Mouse (Mus musculus) kidney, embryonic 14.5 days (tissue): ENCODE data around the gene Phox2a. TPM values are rescaled to one million over a fixed set of nuclear protein-coding genes. Genes with fewer than 3 reads are reported as not detected.
A peak's percentile ranks its signal among the peaks of the same experiment; 100 is the strongest.

ENCODE experiments used
- ATAC-seq: fragments of 200-750 bp; cut with Nextera tagmentation; 2 replicates; pipeline ENCODE4 v1.8.0; 2017; ENCODE audit warnings: moderate number of reproducible peaks, mild to moderate bottlenecking, moderate TSS enrichment, moderate library complexity; ENCODE audit not compliant: low FRiP score, low TSS enrichment
- H3K27ac ChIP-seq: fragments of 300-500 bp; sonication (generic); 2 replicates; pipeline ENCODE4 v1.5.1; 2014; ENCODE audit warnings: low read depth, mild to moderate bottlenecking, low read length, moderate library complexity, mixed read lengths
- H3K27me3 ChIP-seq: fragments of 300-500 bp; sonication (generic); 2 replicates; pipeline ENCODE4 v1.6.1; 2014; ENCODE audit warnings: mild to moderate bottlenecking, low read length; ENCODE audit not compliant: control insufficient read depth, insufficient read depth
- H3K36me3 ChIP-seq: fragments of 300-500 bp; sonication (generic); 2 replicates; pipeline ENCODE4 v1.6.1; 2014; ENCODE audit warnings: low read length, mixed read lengths; ENCODE audit not compliant: control insufficient read depth, insufficient read depth
- H3K4me1 ChIP-seq: fragments of 300-500 bp; sonication (generic); 2 replicates; pipeline ENCODE4 v1.6.1; 2014; ENCODE audit warnings: low read length, mixed read lengths; ENCODE audit not compliant: control insufficient read depth, insufficient read depth
- H3K4me2 ChIP-seq: fragments of 300-500 bp; sonication (generic); replicated peaks from 2 replicates; pipeline ENCODE4 v1.6.1; 2014; ENCODE audit warnings: low read depth, mild to moderate bottlenecking, low read length
- H3K4me3 ChIP-seq: fragments of 300-500 bp; sonication (generic); 2 replicates; pipeline ENCODE4 v1.5.1; 2014; ENCODE audit warnings: mild to moderate bottlenecking, low read length
- H3K9ac ChIP-seq: fragments of 300-500 bp; sonication (generic); 2 replicates; pipeline ENCODE4 v1.6.1; 2014; ENCODE audit warnings: low read depth, mild to moderate bottlenecking, low read length, moderate library complexity
- H3K9me3 ChIP-seq: fragments of 300-500 bp; sonication (generic); 2 replicates; pipeline ENCODE4 v1.6.1; 2016; ENCODE audit warnings: low read length; ENCODE audit not compliant: control insufficient read depth
- WGBS: fragments of 180-500 bp; shearing (Covaris S2); extraction: QIAGEN DNeasy Blood & Tissue Kit; methylation state at CpG from one replicate; pipeline ENCODE4 v1.1.7; 2014; 5-methylcytosine and 5-hydroxymethylcytosine counted together
- polyA plus RNA-seq: library from polyadenylated mRNA; unstranded; fragments of >200 nt; fragmentation: Nextera tagmentation; extraction: Ambion mirVana; gene quantifications from 2 replicates; pipeline ENCODE4 v1.2.1, GENCODE M21; 2014

The Phox2a gene
- polyA plus RNA-seq, 1 experiment from 2014 or later, result not detected

- H3K4me3 ChIP-seq, result no peak overlapping the region
- peak overlapping the region; percentile 12; the same call in 1 of the 2 replicates for H3K4me2 ChIP-seq
- 76% methylated on average over 7 of the region's 7 CpGs for WGBS
- no peaks in the 10 kb centered on the region for H3K9me3 ChIP-seq
- H3K9ac ChIP-seq, result no peak overlapping the region
- H3K4me1 ChIP-seq, result peaks cover 5% of the 10 kb centered on the region; the same call in 1 of the 2 replicates
- ATAC-seq, result no peak
- peak overlapping the region; percentile 24; the same call in 1 of the 2 replicates for H3K27ac ChIP-seq
- no peaks in the 10 kb centered on the region for H3K27me3 ChIP-seq
- no peaks in the 10 kb centered on the region for H3K36me3 ChIP-seq
Observed at GRCm38 (mm10) chr7:101869163-101869500, 51.0 kb downstream of the Phox2a start.

DNA sequence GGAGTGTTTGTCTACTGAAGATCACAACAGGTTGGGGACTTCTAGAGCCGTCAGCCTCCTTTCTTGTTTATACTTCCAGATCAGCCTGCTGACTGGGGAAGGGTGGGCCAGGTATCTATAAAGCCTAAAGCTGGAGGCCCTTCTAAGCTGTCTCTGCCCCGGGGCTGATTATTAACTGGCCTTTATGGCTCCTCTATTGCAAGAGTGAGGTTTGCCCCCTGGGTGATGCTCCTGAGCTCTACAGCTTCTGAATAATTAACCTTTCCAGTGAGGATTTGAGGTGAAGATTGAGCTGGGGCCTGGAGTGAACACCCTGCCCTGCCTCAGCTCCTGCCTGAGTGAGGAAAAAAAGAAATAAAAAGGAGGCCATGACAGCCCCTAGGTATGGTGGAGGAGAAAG is 52.5 kb downstream of the Phox2a start, which contains the start of gene Folr1:
Gene Folr1, minus strand, starts transcription at position 160 of the 400 bp plus-strand sequence.
- Histone ChIP-seq H3K9me3 (no peaks in the 10 kb centered on the region), H3K9ac (peak within 1 kb of the TSS; percentile 18; the same call in 1 of the 2 replicates), H3K4me3 (peak within 1 kb of the TSS; percentile 12; the same call in 1 of the 2 replicates), H3K4me1 (peaks cover 5% of the 10 kb centered on the region; the same call in 1 of the 2 replicates), H3K36me3 (no peaks in the 10 kb centered on the region), H3K4me2 (peak within 1 kb of the TSS; percentile 15; the same call in 1 of the 2 replicates), H3K27me3 (no peaks in the 10 kb centered on the region), H3K27ac (peak within 1 kb of the TSS; percentile 37; the same call in 1 of the 2 replicates)
- WGBS, result 29% methylated on average over 2 of the region's 2 CpGs
- 0 out of 2 replicates have a peak, but pooled peaks have one; percentile 34 for ATAC-seq

DNA sequence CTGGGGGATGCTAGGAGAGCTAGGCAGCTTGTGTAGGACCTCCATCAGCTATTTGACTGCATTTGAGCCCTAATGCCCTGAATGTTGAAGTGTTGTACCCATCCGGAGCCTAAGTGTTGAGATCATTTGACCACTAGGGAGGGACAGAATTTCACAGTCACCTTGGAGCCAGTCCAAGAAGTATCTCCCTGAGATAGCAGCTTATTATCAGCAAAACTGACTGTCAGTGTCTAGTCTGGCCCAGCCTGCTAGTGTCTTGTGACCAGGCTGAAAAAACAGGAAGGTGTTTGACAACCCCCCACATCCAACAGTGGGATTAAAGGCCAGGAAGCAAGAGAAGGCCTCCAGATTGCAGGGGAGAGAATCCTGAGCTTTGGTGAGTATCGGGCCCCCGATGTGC is 53.2 kb downstream of the Phox2a start:
- Histone ChIP-seq H3K27me3 (no peaks in the 10 kb centered on the region), H3K4me3 (no peak overlapping the region), H3K9me3 (no peaks in the 10 kb centered on the region), H3K4me2 (no peak overlapping the region), H3K36me3 (no peaks in the 10 kb centered on the region), H3K27ac (peak overlapping the region; percentile 37; the same call in 1 of the 2 replicates), H3K9ac (no peak overlapping the region), H3K4me1 (peaks cover 5% of the 10 kb centered on the region; the same call in 1 of the 2 replicates)
- ATAC-seq, result no peak
- 78% methylated on average over 3 of the region's 3 CpGs for WGBS

Other genes with a start within 250 kb of the Phox2a start
- gene Art2b, start 232.7 kb upstream of the Phox2a start, polyA plus RNA-seq, result not detected in 2 replicates
- gene Clpb, start 154.7 kb upstream of the Phox2a start, polyA plus RNA-seq, result 30.7 and 54.9 TPM in 2 replicates
- 24.6 and 45.8 TPM in 2 replicates for gene Inppl1, start 19.9 kb downstream of the Phox2a start, polyA plus RNA-seq
- 1.6 and 1.9 TPM in 2 replicates for gene Folr2, start 38.9 kb downstream of the Phox2a start, polyA plus RNA-seq
- gene Anapc15, start 45.4 kb downstream of the Phox2a start, polyA plus RNA-seq, result 71.4 and 91.0 TPM in 2 replicates
- gene Folr1, start 52.5 kb downstream of the Phox2a start, polyA plus RNA-seq, result 27.3 and 30.4 TPM in 2 replicates
- 135 and 152 TPM in 2 replicates for gene Lamtor1, start 87.6 kb downstream of the Phox2a start, polyA plus RNA-seq
- 0.27 and 0.37 TPM in 2 replicates for gene Tomt, start 88.0 kb downstream of the Phox2a start, polyA plus RNA-seq
- 10.0 and 14.7 TPM in 2 replicates for gene Lrrc51, start 115.6 kb downstream of the Phox2a start, polyA plus RNA-seq
- gene Numa1, start 115.8 kb downstream of the Phox2a start, polyA plus RNA-seq, result 69.6 and 110 TPM in 2 replicates
- 2.5 and 3.9 TPM in 2 replicates for gene Il18bp, start 200.4 kb downstream of the Phox2a start, polyA plus RNA-seq
- 22.3 and 28.8 TPM in 2 replicates for gene Rnf121, start 247.2 kb downstream of the Phox2a start, polyA plus RNA-seq
- 25.4 and 27.1 TPM in 2 replicates for gene Xndc1, start 247.2 kb downstream of the Phox2a start, polyA plus RNA-seq
- gene Xntrpc, start 247.4 kb downstream of the Phox2a start, polyA plus RNA-seq, result 1.5 and 1.6 TPM in 2 replicates